Mouse (Mus musculus) right cerebral cortex, postnatal 10 days (tissue): ENCODE measurements at regions not wholly inside any gene's neighbourhood (a gene's known extent, or its start where the extent isn't known, plus 50 kb on each side); places are given as distances from the start of the nearest gene placed in this dataset.

Experiments used
- DNase-seq, 2 experiments: peaks; one replicate each; pipeline ENCODE4 v3.0.0; 2021; ENCODE audit warnings: low spot score in 2 of 2

- DNase-seq = no peak
Measured at GRCm38 (mm10) chr4:148723208-148723607, 80.1 kb downstream of the Gm572 start.

DNA sequence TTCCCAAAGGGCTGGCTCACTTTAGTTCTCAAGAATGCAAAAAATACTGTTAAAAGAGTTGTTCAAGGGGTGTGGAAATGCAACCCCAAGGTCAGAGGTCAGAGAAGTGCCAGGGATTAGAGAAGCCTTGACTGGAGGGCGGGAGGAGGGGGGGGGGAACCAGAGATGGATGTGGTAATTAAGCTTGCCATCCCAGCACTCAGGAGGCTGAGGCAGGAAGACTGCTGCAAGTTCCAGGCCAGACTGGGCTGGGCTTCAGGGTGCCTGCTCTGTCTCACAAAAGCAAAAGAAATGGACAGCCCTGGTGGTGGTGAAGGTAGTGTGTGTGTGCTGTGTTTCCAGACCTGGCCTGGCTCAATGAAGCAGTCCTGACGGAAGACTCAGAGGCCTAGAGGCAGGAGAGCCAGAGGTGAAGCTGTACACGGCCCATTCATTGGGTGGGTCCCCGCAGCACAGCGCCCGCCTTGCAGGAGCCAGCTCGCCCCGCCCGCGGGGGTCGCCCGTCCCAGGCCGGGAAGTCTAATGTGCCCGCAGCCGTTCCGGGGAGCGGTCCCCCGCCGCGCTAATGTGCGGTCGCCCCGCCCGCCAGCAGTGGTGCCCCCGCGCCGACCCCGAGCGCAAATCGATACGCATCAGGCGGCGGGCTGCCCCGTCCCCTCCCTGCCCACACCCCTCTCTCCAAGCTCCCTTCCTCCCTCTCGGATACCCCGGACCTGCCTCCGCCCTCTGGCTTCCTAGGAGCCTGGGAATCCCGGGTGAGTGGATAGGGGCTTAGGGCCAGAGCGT lies 80.1 kb upstream of the Casz1 start:
- no peak for DNase-seq

DNA sequence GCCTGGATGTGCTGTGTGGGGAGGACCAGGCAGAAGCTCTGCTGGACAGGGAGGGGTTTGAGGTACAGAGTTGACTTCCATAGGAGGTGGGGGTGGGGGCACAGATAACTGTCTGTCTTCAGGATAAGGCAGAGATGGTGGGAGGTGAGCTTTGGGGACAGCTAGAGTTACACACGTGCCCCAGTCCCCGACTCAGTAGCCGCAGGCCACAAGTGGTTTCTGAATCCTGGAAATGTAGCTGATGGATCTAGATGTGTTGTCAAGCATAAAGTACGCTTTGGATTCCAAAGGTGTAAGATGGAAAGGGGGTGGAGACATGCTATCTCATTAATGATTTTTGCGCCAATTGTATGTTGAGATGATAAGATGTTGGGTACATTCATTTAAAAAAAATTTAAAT lies 75.4 kb upstream of the Casz1 start:
- no peak for DNase-seq

- no peak for DNase-seq
Measured at GRCm38 (mm10) chr4:148731586-148731985, 72.6 kb upstream of the Casz1 start.

DNA sequence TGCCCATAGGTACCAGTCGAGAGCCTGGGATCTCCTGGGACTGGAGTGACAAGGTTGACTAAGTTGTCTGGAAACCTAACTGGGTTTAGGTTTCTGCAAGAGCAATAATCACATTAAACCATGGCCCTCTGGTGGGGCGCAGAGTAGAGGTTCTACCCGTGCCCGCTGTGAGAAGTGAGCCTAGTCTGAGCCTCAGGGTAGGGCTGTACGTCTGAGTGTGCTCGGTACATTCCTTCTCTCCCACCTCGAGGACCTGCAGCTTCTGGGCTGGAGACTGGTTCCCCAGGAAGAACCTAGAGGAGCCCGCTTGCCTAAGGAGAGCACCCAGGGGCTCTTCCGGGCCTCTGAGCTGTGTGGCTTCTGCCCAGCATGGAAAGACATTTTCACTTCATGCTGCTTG lies 70.2 kb upstream of the Casz1 start:
- DNase-seq = no peak

DNA sequence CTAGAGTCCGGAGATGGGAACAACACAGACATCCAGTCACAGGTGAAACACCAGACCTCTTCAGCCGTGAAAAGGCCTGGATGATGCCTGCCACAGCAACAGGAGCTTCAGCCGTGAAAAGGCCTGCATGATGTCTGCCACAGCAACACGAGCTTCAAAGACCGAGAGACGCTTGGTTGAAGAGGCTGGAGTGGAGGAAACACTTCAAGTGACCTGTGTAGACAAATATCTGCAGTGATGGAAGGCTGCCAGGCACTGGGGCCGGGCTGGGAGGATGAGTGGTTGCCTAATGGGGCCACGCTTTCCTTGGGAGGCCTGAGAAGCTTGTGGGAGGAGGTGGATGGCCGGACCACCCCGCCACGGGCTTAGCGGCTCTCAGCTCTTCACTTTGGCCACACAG lies 69.7 kb upstream of the Casz1 start:
- DNase-seq = no peak

DNA sequence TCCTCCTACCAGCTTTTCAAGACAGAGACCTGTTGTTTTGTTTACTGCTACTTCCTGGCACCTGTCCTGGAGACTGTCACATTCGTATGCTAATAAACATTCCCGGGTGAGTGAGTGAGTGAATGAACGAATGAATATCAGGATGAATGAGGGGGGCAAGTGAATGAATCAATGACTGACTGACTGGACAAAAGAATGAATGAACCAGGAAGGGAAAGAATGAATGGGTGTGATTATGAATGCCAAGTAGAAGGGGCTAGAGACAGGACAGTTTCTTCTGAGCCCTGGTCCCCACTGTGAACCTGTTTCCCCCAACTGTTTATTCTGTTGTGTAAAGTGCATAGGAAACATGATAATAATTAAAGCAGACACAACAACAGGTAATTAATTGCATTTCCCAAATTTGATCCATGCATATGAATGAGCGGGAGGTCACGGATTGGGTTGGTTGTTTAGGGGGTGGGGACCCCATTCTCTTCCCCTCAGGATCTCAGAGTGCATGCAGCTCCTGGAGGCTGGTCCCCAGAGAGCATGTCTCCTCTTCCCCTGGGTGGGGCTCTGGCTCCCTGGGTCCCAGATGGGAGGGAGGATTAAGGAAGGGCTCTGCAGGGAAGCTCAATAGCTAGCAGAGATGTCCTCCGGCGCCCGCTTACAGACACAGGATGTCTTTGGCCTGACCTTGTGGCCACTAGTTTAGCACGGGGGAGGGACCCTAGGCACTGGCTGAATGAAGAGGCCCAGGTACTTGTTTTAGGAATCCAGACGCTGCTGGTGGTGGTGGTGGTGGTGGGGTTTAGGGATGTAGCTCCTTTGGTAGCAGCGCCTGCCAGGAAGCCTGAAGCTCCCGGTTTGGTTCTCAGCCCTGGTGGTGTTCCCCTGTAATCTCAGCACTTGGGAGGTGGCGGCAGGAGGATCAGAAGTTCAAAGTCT lies 65.4 kb upstream of the Casz1 start:
- no peak for DNase-seq

- DNase-seq = peak; percentile 72 to 82
Measured at GRCm38 (mm10) chr4:148742549-148743413, 61.4 kb upstream of the Casz1 start.

DNA sequence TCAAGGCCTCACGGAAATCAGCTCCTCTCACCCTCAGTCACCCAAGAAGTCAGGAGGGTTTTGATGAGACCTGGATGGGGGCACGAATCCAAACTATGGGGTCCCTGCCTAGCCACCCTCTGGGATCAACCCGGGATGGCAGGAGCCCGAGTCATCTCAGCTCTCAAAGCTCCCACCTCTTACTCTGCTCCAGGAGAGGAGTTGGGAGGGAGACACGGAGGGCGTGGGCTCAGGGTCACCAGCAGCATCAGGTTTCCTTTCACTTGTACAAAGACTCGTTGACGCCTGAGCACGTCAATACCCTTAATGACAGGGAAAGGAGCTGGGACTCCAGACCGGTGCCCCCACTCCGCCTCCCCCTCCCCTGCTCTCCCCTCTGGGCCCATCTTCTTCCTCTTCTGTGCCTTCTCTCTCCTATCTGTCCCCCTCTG lies 60.8 kb upstream of the Casz1 start:
- no peak for DNase-seq

- no peak for DNase-seq
Measured at GRCm38 (mm10) chr4:148744053-148744452, 60.2 kb upstream of the Casz1 start.

DNA sequence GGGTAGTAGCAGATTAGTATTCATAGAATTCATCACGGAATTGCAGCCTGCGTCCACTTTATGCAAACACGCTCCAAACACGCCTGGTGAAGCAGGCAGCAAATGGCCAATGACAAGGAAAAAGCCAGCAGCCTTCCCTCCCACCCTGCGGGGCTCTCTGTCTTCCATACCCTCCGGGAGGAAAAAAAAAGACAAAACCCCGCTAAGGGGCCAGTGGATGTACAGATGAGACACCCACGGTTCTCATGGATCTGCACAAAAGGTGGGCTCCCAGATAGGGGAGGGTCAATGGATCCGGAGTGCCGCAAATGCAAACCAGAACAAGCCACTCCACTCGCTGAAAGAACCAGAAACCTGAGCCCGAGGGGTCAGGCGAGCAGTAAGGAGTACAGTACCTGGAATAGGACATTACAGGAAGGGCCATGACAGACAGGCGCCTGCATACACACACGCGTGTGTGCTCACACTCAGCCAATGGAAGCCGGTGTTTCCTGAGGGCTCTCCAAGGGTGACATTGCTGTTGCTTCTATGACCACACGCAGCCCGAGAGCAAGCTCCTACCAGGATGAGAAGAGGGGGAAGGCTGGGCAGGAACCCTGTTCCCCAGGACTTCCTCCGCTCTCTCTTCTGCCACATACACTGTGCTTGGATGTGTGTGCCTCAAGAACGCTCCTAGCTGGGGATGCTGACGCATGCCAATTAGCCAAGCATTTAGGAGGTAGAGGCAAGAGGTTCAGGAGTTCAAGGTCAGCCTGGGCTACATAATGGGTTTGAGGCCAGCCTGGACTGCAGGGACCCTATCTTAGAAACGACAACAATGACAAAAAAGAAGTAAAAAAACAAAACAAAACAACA lies 57.5 kb upstream of the Casz1 start:
- DNase-seq = no peak

- no peak for DNase-seq
Measured at GRCm38 (mm10) chr4:148747315-148747644, 56.9 kb upstream of the Casz1 start.

GRCm38 (mm10) chr4:148750030-148750429 lies 54.2 kb upstream of the Casz1 start:
- DNase-seq = no peak

GRCm38 (mm10) chr4:148751591-148751990 lies 52.6 kb upstream of the Casz1 start:
- no peak for DNase-seq

DNA sequence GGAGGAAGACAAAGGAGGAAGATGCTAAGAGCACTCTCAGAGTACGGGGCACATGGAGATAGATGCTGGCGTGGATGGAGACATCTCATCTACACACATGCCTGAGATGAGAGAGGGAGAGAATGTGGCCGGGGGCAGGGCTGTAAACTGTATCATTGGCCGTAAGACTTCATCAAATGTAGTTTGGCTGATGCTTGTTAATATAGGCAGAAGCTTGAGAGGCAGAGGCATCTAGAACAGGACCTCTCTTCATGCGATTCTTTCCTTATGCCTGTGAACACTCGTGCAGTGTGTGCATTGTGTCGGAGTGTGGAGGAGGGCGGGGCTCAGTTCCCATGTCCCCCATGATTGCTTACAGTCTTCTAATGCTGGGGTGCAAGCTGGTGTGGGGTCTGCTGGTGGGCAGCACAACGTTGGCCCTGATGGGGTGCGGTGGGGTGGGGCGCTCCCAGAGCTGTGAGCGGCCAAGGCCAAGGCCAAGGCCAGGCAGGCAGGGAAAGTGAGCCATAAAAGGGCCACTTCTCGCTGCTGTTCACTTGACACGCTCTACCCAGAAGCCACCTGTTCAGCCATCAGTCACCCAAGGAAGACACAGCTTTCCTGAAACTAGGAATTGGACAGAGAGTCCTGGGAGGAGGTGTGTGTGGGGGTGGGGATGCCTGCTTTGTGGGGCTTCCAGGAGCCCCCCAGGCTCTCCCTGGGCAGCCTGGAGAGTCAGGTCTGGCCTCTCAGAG lies 51.7 kb upstream of the Casz1 start:
- no peak for DNase-seq

- no peak for DNase-seq
Measured at GRCm38 (mm10) chr4:148753143-148753798, 51.0 kb upstream of the Casz1 start.

DNA sequence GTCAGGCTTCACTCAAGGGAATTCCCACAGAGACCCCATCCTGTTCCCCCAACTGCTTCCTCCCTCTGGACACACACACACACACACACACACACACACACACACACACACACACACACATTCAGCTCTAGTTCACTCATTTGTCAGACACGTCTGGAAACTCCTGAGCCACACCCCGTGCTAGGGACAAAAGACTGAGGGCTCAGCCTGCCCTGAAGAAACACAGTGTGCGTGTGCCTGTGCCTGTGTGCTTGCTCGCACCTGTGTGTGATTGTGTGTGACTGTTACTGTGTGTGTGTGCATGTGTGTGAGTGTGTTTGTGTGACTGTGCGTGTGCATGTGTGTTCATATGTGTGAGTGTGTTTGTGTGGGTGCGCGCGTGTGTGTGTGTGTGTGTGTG lies 50.4 kb upstream of the Casz1 start:
- DNase-seq = no peak
